Mouse (Mus musculus) frontal cortex, postnatal 14 days (tissue): Measurements from ENCODE around the gene Mycbp.

ENCODE experiments used
- DNase-seq, 2 experiments: peaks; one replicate each; pipeline ENCODE4 v3.0.0; 2022; ENCODE audit warnings: low spot score in 2 of 2

Gene Mycbp

GRCm38 (mm10) chr4:123904333-123905125, at the start of gene Mycbp:
Mycbp (plus strand) TSS chr4:123904832.
- DNase-seq = peak; percentile 96 to 97

- DNase-seq = no peak
Observed at GRCm38 (mm10) chr4:123856888-123857287, 47.7 kb upstream of the Mycbp start.

- no peak for DNase-seq
Observed at GRCm38 (mm10) chr4:123858090-123858489, 46.5 kb upstream of the Mycbp start.

- DNase-seq = no peak
Observed at GRCm38 (mm10) chr4:123859379-123859778, 45.3 kb upstream of the Mycbp start, which contains the start of gene 4933427I04Rik. 4933427I04Rik (plus strand) TSS chr4:123859679.

- DNase-seq = no peak
Observed at GRCm38 (mm10) chr4:123859803-123860202, 44.8 kb upstream of the Mycbp start.

GRCm38 (mm10) chr4:123860621-123861020, 44.0 kb upstream of the Mycbp start:
- DNase-seq = no peak

GRCm38 (mm10) chr4:123893726-123894125, 10.9 kb upstream of the Mycbp start:
- no peak for DNase-seq

- DNase-seq = no peak
Observed at GRCm38 (mm10) chr4:123894295-123894694, 10.3 kb upstream of the Mycbp start.

GRCm38 (mm10) chr4:123898696-123899095, 5.9 kb upstream of the Mycbp start:
- DNase-seq = peak in 1 of 2 experiments; percentile 40

GRCm38 (mm10) chr4:123903432-123903831, 1.2 kb upstream of the Mycbp start:
- no peak for DNase-seq

- DNase-seq = no peak
Observed at GRCm38 (mm10) chr4:123905126-123905668, 565 bp downstream of the Mycbp start.

- no peak for DNase-seq
Observed at GRCm38 (mm10) chr4:123911503-123911902, 6.9 kb downstream of the Mycbp start.

GRCm38 (mm10) chr4:123912431-123912830, 7.8 kb downstream of the Mycbp start:
- DNase-seq = no peak

GRCm38 (mm10) chr4:123916748-123917547, 12.3 kb downstream of the Mycbp start, which contains the start of gene Rragc:
Rragc (plus strand) TSS chr4:123917446.
- peak; percentile 99 to 100 for DNase-seq

GRCm38 (mm10) chr4:123917548-123918140, 13.0 kb downstream of the Mycbp start, which contains the start of gene 4930535I16Rik:
4930535I16Rik (minus strand) TSS chr4:123918022.
- DNase-seq = no peak

GRCm38 (mm10) chr4:123918851-123919250, 14.2 kb downstream of the Mycbp start:
- DNase-seq = no peak

- DNase-seq = no peak
Observed at GRCm38 (mm10) chr4:123921055-123921565, 16.5 kb downstream of the Mycbp start.

GRCm38 (mm10) chr4:123927961-123928360, 23.3 kb downstream of the Mycbp start:
- DNase-seq = no peak

GRCm38 (mm10) chr4:123929994-123930393, 25.4 kb downstream of the Mycbp start:
- no peak for DNase-seq

- DNase-seq = no peak
Observed at GRCm38 (mm10) chr4:123934306-123934705, 29.7 kb downstream of the Mycbp start.

- DNase-seq = no peak
Observed at GRCm38 (mm10) chr4:123936059-123936458, 31.4 kb downstream of the Mycbp start.

GRCm38 (mm10) chr4:123939838-123940237, 35.2 kb downstream of the Mycbp start:
- peak; percentile 38 to 83 for DNase-seq
